Mouse (Mus musculus): Measurements from ENCODE around the gene Tapt1.

GRCm38 (mm10) chr5:44181669-44182068, 44.8 kb downstream of the Tapt1 start:
- TF ChIP-seq POLR2A (IDR thresholded peaks at IDR 0.05; ENCODE audit: insufficient read length, low read depth), result no peak
- no peak for TF ChIP-seq USF1 (IDR thresholded peaks at IDR 0.05; ENCODE audit: low read depth)
- no peak for TF ChIP-seq POLR2AphosphoS2 (IDR thresholded peaks at IDR 0.05; ENCODE audit: insufficient read length, low read depth)

Measured in myocyte (in vitro differentiated cells).